Mouse (Mus musculus) embryonic fibroblast, embryonic 13.5 days (primary cell): Measurements from ENCODE around the gene Aggf1.

Experiments used
- CTCF ChIP-seq: IDR thresholded peaks from 2 replicates; pipeline ENCODE4 v1.5.1; 2011; ENCODE audit warnings: mild to moderate bottlenecking, control low read depth, low read length, moderate library complexity, borderline replicate concordance; ENCODE audit not compliant: insufficient read depth
- POLR2A ChIP-seq: IDR thresholded peaks from 2 replicates; pipeline ENCODE4 v1.6.1; 2011; ENCODE audit warnings: low read depth, mild to moderate bottlenecking, control low read depth, low read length, moderate library complexity

GRCm38 (mm10) chr13:95419204-95419749, 44.1 kb upstream of the Aggf1 start:
- TF ChIP-seq POLR2A (no peak), CTCF (no peak)
